Mouse (Mus musculus) retina, embryonic 14.5 days (tissue): ENCODE measurements around the gene Arcn1.

ENCODE experiments used
- DNase-seq: peaks from one replicate; pipeline ENCODE4 v3.0.0-alpha.2; 2015; ENCODE audit warnings: low spot score

Arcn1 gene

DNA sequence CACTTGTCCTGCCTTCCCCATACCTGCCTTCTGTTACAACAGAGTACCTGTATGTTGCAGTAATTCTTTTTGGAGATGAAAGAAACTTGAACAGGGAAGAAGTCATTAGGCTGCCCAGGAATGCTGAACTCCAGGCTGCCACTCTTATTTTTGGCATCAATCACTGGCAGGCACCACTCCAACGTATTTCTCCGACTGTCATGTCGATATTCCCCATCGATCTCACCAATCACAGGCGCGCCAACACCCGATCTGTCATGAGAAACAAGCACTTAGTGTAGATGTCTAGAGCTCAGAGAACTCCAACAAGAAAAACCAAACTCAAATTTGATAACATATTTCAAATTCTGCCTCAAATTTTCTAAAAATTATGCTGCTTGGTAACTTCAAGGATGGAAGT, 22.3 kb downstream of the Arcn1 start:
- no peak for DNase-seq

DNA sequence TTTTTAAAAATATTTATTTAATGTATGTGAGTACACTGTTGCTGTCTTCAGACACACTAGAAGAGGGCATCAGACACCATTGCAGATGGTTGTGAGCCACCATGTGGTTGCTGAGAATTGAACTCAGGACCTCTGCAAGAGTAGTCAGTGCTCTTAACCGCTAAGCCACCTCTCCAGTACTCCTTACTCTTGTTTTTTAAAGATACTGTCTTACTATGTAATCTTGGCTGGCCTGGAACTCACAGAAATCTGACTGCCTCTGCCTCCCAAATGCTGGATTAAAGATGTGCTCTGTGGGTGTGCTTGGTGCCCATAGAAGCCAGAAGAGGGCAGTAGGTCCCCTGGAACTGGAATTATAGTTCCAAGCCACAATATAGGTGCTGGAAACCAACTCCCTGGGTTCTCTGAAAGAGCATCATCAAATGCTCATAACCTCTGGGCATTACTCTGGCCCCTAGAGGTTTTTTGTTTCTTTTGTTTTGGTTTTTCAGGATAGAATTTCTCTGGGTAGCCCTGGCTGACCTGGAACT, 26.9 kb downstream of the Arcn1 start:
- no peak for DNase-seq

DNA sequence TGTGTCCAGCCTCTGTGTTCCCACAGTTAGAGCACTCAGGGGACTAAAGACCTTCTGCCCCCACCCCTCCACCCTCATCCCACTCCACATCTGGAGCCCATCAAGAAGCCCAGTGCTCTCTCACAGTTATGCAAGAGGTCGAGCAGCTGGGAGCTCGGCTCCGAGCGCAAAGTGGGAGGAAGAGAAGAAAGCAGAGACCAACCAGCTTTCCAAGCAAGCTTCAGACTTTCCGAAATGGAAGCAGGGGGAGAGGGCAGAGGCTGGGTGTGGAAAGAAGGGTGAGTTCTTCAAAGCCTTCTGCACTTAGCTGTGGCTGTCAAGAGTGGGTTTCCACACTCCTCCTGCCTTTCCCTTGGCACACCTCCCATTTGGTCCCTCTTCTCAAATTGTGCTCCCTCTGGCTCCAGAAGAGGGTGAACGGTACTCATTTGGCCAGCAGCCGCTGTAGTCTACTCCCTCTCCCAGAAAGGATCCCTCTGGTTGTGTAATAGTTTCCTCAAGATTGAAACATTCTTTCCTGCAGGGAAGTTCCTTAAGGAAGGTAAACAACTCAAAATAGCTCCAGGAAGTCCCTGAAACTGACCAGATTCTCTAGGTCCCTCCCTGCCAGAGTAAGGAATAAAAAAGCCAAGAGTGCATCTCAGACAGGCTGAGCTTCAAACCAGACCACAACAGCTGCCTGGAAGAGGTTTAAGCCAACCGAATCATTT, 30.2 kb downstream of the Arcn1 start:
- DNase-seq: no peak

GRCm38 (mm10) chr9:44736301-44736700, 31.3 kb downstream of the Arcn1 start:
- no peak for DNase-seq

- DNase-seq: no peak
These were observed 31.8 kb downstream of the Arcn1 start for GRCm38 (mm10) chr9:44735886-44736285.

DNA sequence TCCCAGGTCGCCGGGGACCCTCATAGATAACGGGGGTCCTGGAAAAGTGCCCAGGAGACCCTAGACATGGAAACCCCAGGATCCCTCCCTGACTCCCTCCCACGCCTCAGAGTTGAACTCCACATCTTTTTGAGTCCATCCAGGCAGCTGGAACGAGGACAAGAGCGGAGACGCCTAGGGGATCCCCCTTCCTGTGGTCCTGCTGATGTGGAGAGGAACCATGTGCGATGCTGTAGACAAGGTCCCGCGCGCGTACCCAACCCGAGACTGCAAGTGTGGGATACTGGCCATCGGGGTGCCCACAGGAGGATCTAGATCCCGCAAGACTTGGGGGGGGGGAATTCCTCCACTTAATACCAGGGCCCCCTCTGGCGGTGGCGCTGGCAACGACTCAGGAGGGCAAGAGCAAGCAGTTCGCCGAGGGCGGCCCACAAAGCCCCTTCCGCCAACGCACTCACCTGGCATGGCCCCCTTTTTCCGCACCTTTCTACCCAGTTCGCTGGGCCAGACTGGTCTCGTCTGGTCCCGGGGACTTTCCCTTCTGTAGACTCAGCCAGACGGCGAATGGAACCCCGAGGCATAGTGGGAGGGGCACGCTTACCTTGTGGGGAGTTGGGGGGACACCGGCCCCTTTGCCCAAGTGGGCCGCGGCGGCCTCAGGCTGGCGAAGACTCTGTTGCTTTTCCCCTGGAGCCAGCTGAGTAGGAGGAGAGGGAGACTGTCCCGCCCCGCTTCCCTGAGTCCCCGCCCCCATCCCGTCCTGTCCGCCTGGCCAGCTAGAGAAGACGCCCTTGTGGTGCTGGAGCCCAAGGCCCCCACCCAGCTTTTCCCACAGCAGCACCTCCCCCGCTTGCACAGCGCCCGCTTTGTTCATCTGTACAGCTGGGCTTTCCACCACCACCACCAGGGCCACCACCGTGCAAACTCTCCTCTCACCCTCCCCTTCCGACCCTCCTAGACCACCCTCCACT, 32.8 kb downstream of the Arcn1 start, which contains the start of gene Phldb1:
TSS of gene Phldb1 (minus strand) at position 675 of the 971 bp plus-strand sequence.
- peak; percentile 70 for DNase-seq

DNA sequence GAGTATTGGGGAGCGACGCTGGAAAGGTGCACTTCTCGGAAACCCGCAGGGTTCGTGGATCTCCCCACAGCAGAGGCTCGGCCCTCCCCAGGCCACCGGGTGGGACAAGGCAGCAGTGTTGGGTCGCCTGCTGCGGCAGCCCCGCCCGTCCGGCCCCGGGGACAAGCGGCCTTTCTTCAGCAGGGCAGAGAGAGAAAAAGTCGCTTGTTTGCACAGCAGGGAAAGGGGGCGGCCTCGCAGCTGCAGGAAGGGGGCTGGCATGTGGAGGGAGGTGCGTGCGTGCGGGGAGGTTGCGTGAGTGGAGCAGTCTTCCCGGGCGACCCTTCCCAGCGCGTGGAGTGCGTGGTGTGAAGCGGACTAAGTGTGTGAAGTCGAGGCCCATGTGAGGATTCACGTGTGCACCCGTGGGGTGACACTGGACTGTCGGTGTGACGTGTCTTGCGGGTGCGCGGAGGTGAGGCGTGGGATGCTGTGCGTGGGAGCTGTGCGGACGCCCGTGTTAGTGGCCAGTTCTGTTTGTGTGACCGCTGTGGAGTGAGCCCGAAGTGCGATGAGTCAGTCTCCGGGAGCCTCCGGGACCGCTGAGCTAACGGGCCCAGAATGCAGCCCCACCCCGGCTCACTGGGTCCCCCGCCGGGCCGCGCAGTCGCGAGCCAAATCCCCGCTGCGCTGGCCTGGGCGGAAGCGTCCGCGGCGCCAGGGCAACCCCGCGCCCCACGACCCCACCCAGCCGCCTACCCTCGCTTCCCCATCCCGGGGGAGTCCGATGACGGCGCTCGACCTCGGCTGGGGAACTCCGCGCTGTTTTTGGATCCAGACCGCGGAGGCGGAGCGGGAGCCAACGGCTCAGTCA, 33.7 kb downstream of the Arcn1 start:
- DNase-seq: no peak

DNA sequence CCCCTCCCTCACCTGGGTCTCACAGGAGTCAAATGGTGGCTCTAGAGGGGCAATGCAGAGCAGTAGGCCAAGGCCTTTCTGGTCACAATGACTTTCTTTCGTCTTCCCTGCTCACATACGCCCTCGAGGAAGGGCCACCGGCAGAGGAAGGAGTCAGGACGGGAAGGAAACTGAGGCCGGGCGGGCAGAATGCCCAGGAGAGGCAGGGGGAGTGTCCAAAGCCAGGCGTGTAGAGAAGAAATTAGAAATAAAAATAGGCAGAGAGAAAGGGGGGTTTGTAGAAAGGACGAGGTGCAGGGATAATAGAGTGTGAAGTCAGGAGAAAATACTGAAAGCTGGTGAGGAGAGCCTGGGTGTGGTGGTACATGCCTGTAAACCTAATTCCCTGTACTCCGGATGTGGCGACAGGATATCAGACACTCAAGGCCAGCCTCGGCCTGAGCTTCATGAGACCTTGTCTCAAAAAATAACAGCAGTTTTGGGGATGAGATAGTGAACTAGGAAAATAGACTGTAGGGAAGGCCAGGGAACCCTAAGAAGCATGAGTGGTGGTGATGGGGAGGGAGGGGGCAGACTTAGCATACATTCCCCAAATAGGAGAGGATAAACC, 34.6 kb downstream of the Arcn1 start:
- no peak for DNase-seq

DNA sequence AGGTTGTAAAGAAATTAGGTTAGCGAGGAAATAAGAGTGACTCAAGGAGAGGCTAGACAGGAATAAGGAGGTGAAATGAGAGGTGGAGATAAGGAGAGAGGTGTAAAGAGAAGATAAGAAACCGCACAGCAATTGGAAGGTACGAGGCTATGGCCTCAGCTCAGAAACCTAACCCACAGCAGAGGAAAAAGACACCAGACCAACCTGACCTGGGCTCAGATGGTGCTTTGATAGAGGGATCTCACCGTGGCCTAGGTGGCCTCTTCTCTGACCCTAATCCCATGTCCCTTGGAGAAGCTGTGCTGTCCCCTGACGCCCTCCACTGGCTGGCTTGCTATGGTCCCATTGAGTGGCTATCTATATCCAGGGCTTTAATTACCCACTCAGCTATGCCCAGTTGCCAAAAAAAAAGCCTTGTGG, 35.5 kb downstream of the Arcn1 start:
- no peak for DNase-seq

DNA sequence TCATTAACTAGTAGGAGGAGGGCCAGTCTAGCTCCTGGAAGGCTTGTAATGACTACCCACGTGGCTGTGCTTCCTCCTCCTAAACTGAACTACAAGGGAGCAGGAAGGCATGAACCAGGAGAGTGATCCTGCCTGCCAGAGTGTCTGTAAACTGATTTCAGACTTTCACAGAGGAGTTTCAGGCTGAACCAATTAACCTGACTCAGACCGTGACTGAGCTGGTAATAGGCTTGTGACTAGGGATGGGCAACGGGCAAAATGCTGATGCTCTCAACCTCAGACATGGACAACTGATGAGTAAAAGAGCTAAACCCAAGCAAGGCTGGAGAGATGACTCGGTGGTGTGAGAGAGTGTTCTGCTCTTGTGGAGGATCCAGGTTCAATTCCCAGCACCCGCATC, 40.2 kb downstream of the Arcn1 start:
- no peak for DNase-seq

DNA sequence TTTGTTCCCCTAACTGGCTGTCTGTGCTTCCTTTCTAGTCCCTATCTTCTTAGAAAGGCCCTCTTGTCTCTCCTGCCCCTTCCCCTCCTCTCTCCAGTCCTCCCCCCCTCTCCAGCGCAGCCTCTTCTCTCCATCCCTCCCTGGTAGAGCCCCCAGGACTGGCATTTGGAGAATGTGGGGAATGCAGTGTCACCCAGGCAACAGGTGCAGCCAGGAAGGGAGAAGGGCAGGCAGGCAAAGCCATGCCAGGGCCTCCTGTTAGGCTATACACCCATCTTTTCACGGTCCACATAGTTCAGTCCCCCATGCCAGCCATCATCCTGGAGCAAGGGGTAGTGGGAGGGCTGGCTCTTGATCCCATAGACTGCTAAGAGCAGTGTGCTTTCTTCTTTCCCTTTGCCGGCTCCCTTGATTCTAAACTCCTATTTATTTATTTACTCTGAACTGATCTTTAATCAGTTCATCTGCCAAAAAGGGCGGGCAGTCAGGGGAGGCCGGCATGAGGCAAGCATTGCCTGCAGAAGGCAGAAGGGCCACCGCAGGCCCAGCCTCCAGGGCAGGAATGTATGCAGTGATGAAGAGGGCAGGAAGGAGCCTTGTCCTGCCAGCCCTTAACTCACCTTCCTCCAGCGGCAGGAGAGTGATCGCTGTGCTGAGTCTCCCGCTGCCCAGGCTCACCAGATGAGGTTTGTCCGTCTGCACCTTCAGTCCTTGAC, 41.1 kb downstream of the Arcn1 start:
- DNase-seq: no peak

DNA sequence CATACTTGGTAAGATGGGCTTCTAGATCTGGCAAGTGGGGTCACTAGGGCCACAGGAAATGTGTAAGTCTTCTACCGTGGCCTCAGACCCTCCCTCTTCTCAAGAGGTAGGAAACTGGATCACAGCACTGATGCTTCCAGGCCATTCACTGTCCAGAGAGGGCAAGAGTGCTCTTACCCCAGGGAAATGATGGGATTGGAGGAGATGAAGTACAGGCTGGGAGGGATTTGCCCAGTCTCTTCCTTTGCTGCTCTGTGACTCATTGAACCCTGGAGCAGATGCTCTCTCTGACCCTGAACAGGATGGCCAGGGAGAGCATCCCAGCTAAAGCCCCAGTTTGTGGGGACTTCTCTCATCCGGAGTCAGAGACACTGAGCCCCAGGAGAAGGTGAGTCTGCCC, 43.0 kb downstream of the Arcn1 start:
- no peak for DNase-seq

DNA sequence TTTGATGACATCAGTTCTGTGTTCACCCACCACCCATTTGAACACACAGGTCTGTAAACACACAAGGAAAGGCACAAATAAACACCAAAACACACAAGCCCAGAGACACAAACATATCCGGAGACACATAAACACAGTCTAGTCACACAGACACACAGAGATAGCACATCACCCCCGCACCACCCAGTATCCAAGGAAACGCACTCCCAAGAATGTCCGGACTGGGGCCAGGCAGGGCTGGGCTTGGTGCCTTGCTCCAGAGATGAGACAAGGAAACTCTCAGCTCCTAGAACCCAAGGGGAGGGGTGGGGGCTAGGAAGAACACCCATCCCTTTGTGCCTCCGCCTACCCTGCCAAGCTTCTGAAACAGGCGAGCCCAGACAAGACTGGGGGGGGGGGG, 43.4 kb downstream of the Arcn1 start:
- DNase-seq: no peak

- no peak for DNase-seq
These were observed 44.1 kb downstream of the Arcn1 start for GRCm38 (mm10) chr9:44723521-44724041.

DNA sequence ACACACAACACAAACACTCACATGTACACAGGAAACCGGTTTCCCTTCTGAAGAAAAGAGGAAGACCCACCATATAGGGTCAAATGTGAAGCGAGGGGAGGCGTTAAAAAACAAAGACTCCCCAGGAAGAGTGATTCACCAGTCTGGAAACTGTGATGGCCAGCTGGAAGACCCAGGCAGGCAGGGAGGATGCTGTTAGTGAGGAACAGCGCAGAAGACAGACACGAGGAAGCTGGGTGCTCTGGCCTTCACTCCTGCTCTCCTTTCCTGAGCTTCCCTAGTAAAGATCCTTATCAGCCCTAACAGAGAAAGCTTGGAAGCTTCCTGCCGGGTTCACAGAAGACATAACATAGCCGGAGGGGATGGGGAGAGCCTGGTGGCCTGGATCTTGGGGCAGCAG, 44.6 kb downstream of the Arcn1 start:
- no peak for DNase-seq

GRCm38 (mm10) chr9:44722575-44722974, 45.1 kb downstream of the Arcn1 start:
- peak; percentile 71 for DNase-seq

- no peak for DNase-seq
These were observed 45.8 kb downstream of the Arcn1 start for GRCm38 (mm10) chr9:44721877-44722186.

DNA sequence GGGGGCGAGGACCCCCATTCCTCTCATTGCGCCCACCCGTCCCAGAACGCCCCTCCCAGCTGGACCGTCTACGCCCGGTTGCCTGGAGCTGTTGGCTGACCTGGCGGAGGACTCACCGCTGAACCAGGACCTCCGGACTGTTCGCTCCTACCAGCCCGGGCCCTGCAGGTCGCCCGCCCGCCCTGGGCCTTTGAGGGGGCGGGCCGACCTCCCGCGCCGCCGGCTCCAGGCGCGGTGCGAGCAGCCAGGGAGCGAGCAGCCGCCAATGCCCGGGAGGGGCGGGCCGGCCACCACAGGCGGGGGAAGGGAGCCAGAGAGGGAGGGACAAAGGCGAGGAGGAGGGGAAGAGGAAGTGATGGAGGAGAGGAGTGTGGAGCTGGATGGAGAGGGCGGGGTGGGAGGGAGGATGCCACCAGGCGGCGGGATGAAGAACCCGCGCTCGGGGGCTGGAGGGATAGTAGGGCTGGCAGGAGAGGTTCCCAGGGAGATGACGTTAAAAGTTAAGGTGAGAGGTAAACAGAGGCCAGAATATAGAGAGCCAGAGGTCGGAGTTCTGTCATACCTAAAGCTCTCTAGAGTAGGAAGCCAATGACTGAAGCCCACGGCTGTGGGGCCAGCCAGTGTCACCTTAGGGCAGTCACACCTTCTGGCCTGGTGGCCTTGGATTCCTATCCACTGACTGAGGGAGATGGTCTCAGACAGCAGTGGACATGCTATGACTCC, 46.3 kb downstream of the Arcn1 start:
- peak; percentile 81 for DNase-seq

DNA sequence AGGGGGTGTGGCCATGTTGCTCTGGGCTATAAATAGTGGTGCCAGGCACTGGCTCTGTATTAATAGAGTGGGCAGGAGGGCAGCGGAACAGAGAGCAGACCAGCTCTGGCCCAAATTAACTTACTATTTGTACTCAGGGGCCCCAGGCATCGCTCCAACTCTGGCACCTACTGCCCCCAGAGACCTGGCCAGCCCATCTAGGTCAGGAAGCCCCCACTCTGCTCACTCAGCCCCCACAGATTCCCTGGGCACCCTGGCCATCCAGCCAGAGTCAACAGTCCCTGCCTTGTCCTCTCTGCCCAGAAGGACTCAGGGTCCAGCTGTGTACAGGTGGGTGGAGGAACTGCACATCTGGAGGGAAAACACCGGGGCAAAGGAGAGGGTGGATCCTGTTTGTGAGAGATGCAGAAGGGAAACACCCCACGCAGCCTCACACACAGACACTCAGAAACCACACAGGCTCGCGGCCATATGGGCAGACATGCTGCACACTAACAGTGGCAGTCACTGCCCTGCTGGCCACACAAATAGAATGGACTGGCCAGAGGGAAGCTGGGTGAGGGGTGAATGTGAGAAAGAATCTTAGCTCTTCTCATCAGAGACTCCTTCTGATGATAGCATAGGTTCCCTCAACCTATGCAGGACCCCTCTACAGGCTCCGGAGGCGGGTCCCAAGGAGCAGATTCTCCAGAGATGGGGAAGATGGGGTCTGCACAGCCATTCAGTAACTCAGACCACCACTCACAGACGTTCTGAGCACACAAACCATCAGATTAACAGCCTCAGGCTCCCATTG, 47.1 kb downstream of the Arcn1 start:
- peak; percentile 44 for DNase-seq
